Mouse (Mus musculus) CH12.LX (cell line): Measurements from ENCODE around the gene Clcn2. TPM values are rescaled to one million over a fixed set of nuclear protein-coding genes. Genes with fewer than 3 reads are reported as not detected.

Experiments
- DNase-seq: peaks from one replicate; pipeline ENCODE4 v3.0.0-alpha.2; 2013; ENCODE audit errors: extremely low read depth
- H3K27ac ChIP-seq: 2 replicates; pipeline ENCODE4 v1.5.1; 2012; ENCODE audit warnings: low read depth, mild to moderate bottlenecking, control low read depth, moderate library complexity; ENCODE audit not compliant: insufficient read depth
- H3K27me3 ChIP-seq: replicated peaks from 2 replicates; pipeline ENCODE3; 2012; ENCODE audit warnings: inconsistent platforms
- H3K36me3 ChIP-seq, 2 experiments: replicated peaks in 1 of 2; 2 replicates each; pipeline versions ENCODE3 to v1.6.1; 2012; ENCODE audit warnings: inconsistent platforms in 1 of 2, low read length in 1 of 2, mild to moderate bottlenecking in 1 of 2, mixed read lengths in 1 of 2, moderate library complexity in 1 of 2; ENCODE audit not compliant: control insufficient read depth in 1 of 2, insufficient read depth in 1 of 2
- H3K4me1 ChIP-seq, 2 experiments: 2 replicates each; pipeline ENCODE4 v1.6.1; 2012; ENCODE audit warnings: inconsistent platforms in 1 of 2, moderate library complexity in 1 of 2; ENCODE audit not compliant: insufficient read depth in 2 of 2, control insufficient read depth in 1 of 2
- H3K4me2 ChIP-seq: 2 replicates; pipeline ENCODE4 v1.6.1; 2012; ENCODE audit warnings: low read depth, mild to moderate bottlenecking, control low read depth; ENCODE audit not compliant: poor library complexity, insufficient read depth, severe bottlenecking
- H3K4me3 ChIP-seq, 3 experiments: fragments of 150-350 bp in 1 of 3; sonication (generic) in 1 of 3; replicated peaks in 1 of 3; 2 replicates each; pipeline versions ENCODE3 to v1.5.1; 2011 to 2012; ENCODE audit warnings: low read depth in 2 of 3, low read length in 2 of 3, mild to moderate bottlenecking in 2 of 3, moderate library complexity in 2 of 3, control low read depth in 1 of 3, improper control_type of control experiment in 1 of 3, inconsistent platforms in 1 of 3, mixed read lengths in 1 of 3; ENCODE audit not compliant: poor library complexity in 1 of 3
- H3K79me2 ChIP-seq: replicated peaks from 2 replicates; pipeline ENCODE4 v1.6.1; 2012; ENCODE audit warnings: mild to moderate bottlenecking, moderate library complexity; ENCODE audit not compliant: control insufficient read depth, poor library complexity, insufficient read depth, severe bottlenecking; ENCODE audit errors: extremely low read depth
- H3K9ac ChIP-seq: 2 replicates; pipeline ENCODE4 v1.6.1; 2012; ENCODE audit warnings: low read depth, mild to moderate bottlenecking, control low read depth, moderate library complexity; ENCODE audit not compliant: insufficient read depth
- H3K9me3 ChIP-seq: replicated peaks from 2 replicates; pipeline ENCODE3; 2012; ENCODE audit warnings: low read length, inconsistent platforms, mixed read lengths
- CHD1 ChIP-seq: IDR thresholded peaks from 2 replicates; pipeline ENCODE4 v1.6.1; 2012; ENCODE audit warnings: low read depth, low read length, improper control_type of control experiment, inconsistent platforms
- ELF1 ChIP-seq: IDR thresholded peaks from 2 replicates; pipeline ENCODE4 v1.6.1; 2014; ENCODE audit warnings: low read depth, mild to moderate bottlenecking, inconsistent platforms, low read length, improper control_type of control experiment
- GABPA ChIP-seq: IDR thresholded peaks from 2 replicates; pipeline ENCODE4 v1.6.1; 2012; ENCODE audit warnings: low read depth, low read length, improper control_type of control experiment, inconsistent platforms; ENCODE audit not compliant: insufficient replicate concordance
- MAFK ChIP-seq: IDR thresholded peaks from 2 replicates; pipeline ENCODE4 v1.6.1; 2011; ENCODE audit warnings: low read length, improper control_type of control experiment; ENCODE audit not compliant: insufficient replicate concordance
- NRF1 ChIP-seq: IDR thresholded peaks from 2 replicates; pipeline ENCODE4 v1.6.1; 2014; ENCODE audit warnings: low read depth, mild to moderate bottlenecking, inconsistent platforms, low read length, improper control_type of control experiment, moderate library complexity
- POLR2A ChIP-seq: IDR thresholded peaks from 2 replicates; pipeline ENCODE4 v1.6.1; 2011; ENCODE audit warnings: low read depth, mild to moderate bottlenecking, improper control_type of control experiment, low read length
- POLR2AphosphoS2 ChIP-seq: IDR thresholded peaks from 2 replicates; pipeline ENCODE4 v1.6.1; 2011; ENCODE audit warnings: low read depth, low read length, improper control_type of control experiment
- RAD21 ChIP-seq: IDR thresholded peaks from 2 replicates; pipeline ENCODE4 v1.6.1; 2011; ENCODE audit warnings: low read depth, mild to moderate bottlenecking, low read length, improper control_type of control experiment, moderate library complexity
- TBP ChIP-seq: conservative IDR thresholded peaks from 2 replicates; pipeline ENCODE4 v1.6.1; 2011; ENCODE audit warnings: low read depth, low read length, improper control_type of control experiment
- TCF12 ChIP-seq: IDR thresholded peaks from 2 replicates; pipeline ENCODE4 v1.6.1; 2014; ENCODE audit warnings: low read depth, mild to moderate bottlenecking, inconsistent platforms, low read length, improper control_type of control experiment
- UBTF ChIP-seq: IDR thresholded peaks from 2 replicates; pipeline ENCODE4 v1.6.1; 2012; ENCODE audit warnings: low read depth, mild to moderate bottlenecking, inconsistent platforms, low read length, improper control_type of control experiment, moderate library complexity
- ZC3H11A ChIP-seq: IDR thresholded peaks from 2 replicates; pipeline ENCODE4 v1.6.1; 2012; ENCODE audit warnings: low read depth, mild to moderate bottlenecking, inconsistent platforms, low read length, improper control_type of control experiment
- ZKSCAN1 ChIP-seq: IDR thresholded peaks from 2 replicates; pipeline ENCODE4 v1.6.1; 2012; ENCODE audit warnings: low read depth, inconsistent platforms, low read length, improper control_type of control experiment, borderline replicate concordance
- dilution Hi-C: fragments of 300-500 bp; cut with MboI; formaldehyde crosslinking; loops from 2 replicates; pipeline ENCODE4 v1.14.3; 2020; ENCODE audit warnings: low sequenced_read_pairs; ENCODE audit not compliant: extremely low pct_unique_long_range_greater_than_20kb, extremely low pct_ligation_motif_present
- in situ Hi-C: fragments of 300-500 bp; cut with MboI; formaldehyde crosslinking; loops from 3 replicates; pipeline ENCODE4 v1.14.3; 2019; ENCODE audit warnings: low sequenced_read_pairs, low pct_ligation_motif_present, low pct_unique_long_range_greater_than_20kb, mixed read lengths
- polyA plus RNA-seq: library from polyadenylated mRNA; unstranded; fragments of >175 nt; gene quantifications from 2 replicates; pipeline ENCODE4 v1.2.1, GENCODE M21; 2012; ENCODE audit warnings: low read depth; ENCODE audit not compliant: insufficient read length
- total RNA-seq, 2 experiments: library from RNA; depleted of rRNA; stranded (reverse); fragments of 300-350 nt in 1 of 2; fragments of >200 nt in 1 of 2; gene quantifications; 2 replicates each; pipeline ENCODE4 v1.2.3; 2012 to 2014

The Clcn2 gene
- total and polyA plus RNA-seq, 3 experiments, result 1.2 to 4.5 (median 4.1) TPM

GRCm38 (mm10) chr16:20715566-20715965 lies 2.0 kb downstream of the Clcn2 start:
- in situ Hi-C loops (loop anchor here (5.0 to 10.0 kb wide), 2 partner anchors 47 to 179 kb away; no protein-coding TSS in a partner anchor), dilution Hi-C loops (no loop called here)
- Histone ChIP-seq H3K36me3 (peaks cover 7 to 19% of the 10 kb centered on the region in 2 experiments), H3K4me1 (peaks cover 7 to 27% of the 10 kb centered on the region in 2 experiments; a peak in 3 of 4 replicates), H3K79me2 (peaks cover 10% of the 10 kb centered on the region), H3K4me2 (peak overlapping the region; percentile 98), H3K4me3 (peak overlapping the region; percentile 59 to 88 (median 65)), H3K27ac (no peak overlapping the region; the same call in 1 of the 2 replicates), H3K27me3 (peaks cover 11% of the 10 kb centered on the region), H3K9ac (peak overlapping the region; percentile 76)
- DNase-seq, result no peak
- TF ChIP-seq TBP, result 0 out of 2 replicates have a peak, but pooled peaks have one; percentile 30
- TF ChIP-seq POLR2A, result no peak
- TF ChIP-seq, all 38 proteins: peak for 1
- no peaks in the 10 kb centered on the region for H3K9me3 ChIP-seq

- Histone ChIP-seq H3K27ac (no peak overlapping the region), H3K79me2 (peaks cover 10% of the 10 kb centered on the region), H3K4me2 (peak overlapping the region; percentile 98), H3K9ac (peak overlapping the region; percentile 76; the same call in 1 of the 2 replicates), H3K4me3 (peak overlapping the region; percentile 59 to 88 (median 65)), H3K9me3 (no peaks in the 10 kb centered on the region), H3K36me3 (peaks cover 4 to 18% of the 10 kb centered on the region in 2 experiments), H3K4me1 (peaks cover 7 to 27% of the 10 kb centered on the region in 2 experiments; a peak in 3 of 4 replicates), H3K27me3 (peaks cover 11% of the 10 kb centered on the region)
- TF ChIP-seq POLR2AphosphoS2 (no peak), NRF1 (no peak), TBP (no peak), ZC3H11A (no peak)
- no peak for DNase-seq
- in situ Hi-C loops (loop anchor here (5.0 to 10.0 kb wide), 2 partner anchors 47 to 180 kb away; no protein-coding TSS in a partner anchor), dilution Hi-C loops (no loop called here)
Observed at GRCm38 (mm10) chr16:20715161-20715560, 2.4 kb downstream of the Clcn2 start.

GRCm38 (mm10) chr16:20714307-20715080 lies 3.1 kb downstream of the Clcn2 start:
- Histone ChIP-seq H3K4me2 (0 out of 2 replicates have a peak overlapping the region, but pooled peaks have one; percentile 98), H3K4me3 (no peak overlapping the region), H3K27me3 (peaks cover 11% of the 10 kb centered on the region), H3K9ac (no peak overlapping the region), H3K36me3 (peaks cover 0 to 13% of the 10 kb centered on the region in 2 experiments), H3K9me3 (no peaks in the 10 kb centered on the region), H3K4me1 (peaks cover 7 to 27% of the 10 kb centered on the region in 2 experiments; a peak in 3 of 4 replicates), H3K79me2 (peaks cover 10% of the 10 kb centered on the region)
- DNase-seq, result no peak
- in situ Hi-C loops, result loop anchor here (5.0 to 10.0 kb wide), 2 partner anchors 48 to 180 kb away; no protein-coding TSS in a partner anchor
- TF ChIP-seq ZKSCAN1, result no peak
- TF ChIP-seq POLR2A, result no peak
- TF ChIP-seq ELF1, result no peak
- no peak for TF ChIP-seq GABPA
- TF ChIP-seq UBTF, result no peak
- no peak for TF ChIP-seq MAFK
- no peak for TF ChIP-seq TCF12
- no peak for TF ChIP-seq RAD21
- no peak for TF ChIP-seq CHD1
- TF ChIP-seq, all 38 proteins: peak for 0
- no peak overlapping the region for H3K27ac ChIP-seq
- dilution Hi-C loops, result no loop called here
